Mouse (Mus musculus) embryonic facial prominence, embryonic 10.5 days (tissue): ENCODE results near the gene Atg9a. TPM values are rescaled to one million over a fixed set of nuclear protein-coding genes. Genes with fewer than 3 reads are reported as not detected.

Experiments
- DNase-seq: peaks from one replicate; pipeline ENCODE4 v3.0.0-alpha.2; 2017; ENCODE audit warnings: low spot score
- H3K27ac ChIP-seq: fragments of 300-500 bp; sonication (generic); replicated peaks from 2 replicates; pipeline ENCODE4 v1.5.1; 2016; ENCODE audit warnings: mild to moderate bottlenecking
- H3K27me3 ChIP-seq: fragments of 300-500 bp; sonication (generic); replicated peaks from 2 replicates; pipeline ENCODE4 v1.6.1; 2016; ENCODE audit warnings: low read depth, mild to moderate bottlenecking; ENCODE audit not compliant: poor library complexity, severe bottlenecking
- H3K36me3 ChIP-seq: fragments of 300-500 bp; sonication (generic); replicated peaks from 2 replicates; pipeline ENCODE4 v1.6.1; 2016; ENCODE audit warnings: mild to moderate bottlenecking, moderate library complexity
- H3K4me1 ChIP-seq: fragments of 300-500 bp; sonication (generic); 2 replicates; pipeline ENCODE4 v1.6.1; 2016
- H3K4me3 ChIP-seq: fragments of 300-500 bp; sonication (generic); 2 replicates; pipeline ENCODE4 v1.5.1; 2016; ENCODE audit warnings: mild to moderate bottlenecking, moderate library complexity
- H3K9me3 ChIP-seq: fragments of 300-500 bp; sonication (generic); 2 replicates; pipeline ENCODE4 v1.6.1; 2016; ENCODE audit warnings: mild to moderate bottlenecking
- WGBS: fragments of 180-500 bp; shearing (Covaris S2); methylation state at CpG from one replicate; pipeline ENCODE4 v1.1.7; 2016; 5-methylcytosine and 5-hydroxymethylcytosine counted together
- polyA plus RNA-seq: library from polyadenylated mRNA; unstranded; fragments of >200 nt; fragmentation: Nextera tagmentation; extraction: Ambion mirVana; gene quantifications from 2 replicates; pipeline ENCODE4 v1.2.1, GENCODE M21; 2016

The Atg9a gene
- polyA plus RNA-seq, 1 experiment from 2014 or later = 21.8 TPM

- no peak overlapping the region for H3K27ac ChIP-seq
- peaks cover 64% of the 10 kb centered on the region for H3K36me3 ChIP-seq
- H3K4me1 ChIP-seq = peaks cover 27% of the 10 kb centered on the region
- WGBS = 83% methylated on average over 4 of the region's 4 CpGs
- DNase-seq = no peak
- H3K4me3 ChIP-seq = no peak overlapping the region
- no peaks in the 10 kb centered on the region for H3K9me3 ChIP-seq
- H3K27me3 ChIP-seq = no peaks in the 10 kb centered on the region
Measured at GRCm38 (mm10) chr1:75181377-75181870, 10.6 kb downstream of the Atg9a start.

- Histone ChIP-seq H3K27me3 (no peaks in the 10 kb centered on the region), H3K9me3 (no peaks in the 10 kb centered on the region), H3K4me1 (peaks cover 27% of the 10 kb centered on the region), H3K4me3 (peak overlapping the region; percentile 81), H3K36me3 (peaks cover 64% of the 10 kb centered on the region), H3K27ac (peak overlapping the region; percentile 85)
- WGBS = 38% methylated on average over 7 of the region's 7 CpGs
- DNase-seq = no peak
Measured at GRCm38 (mm10) chr1:75180741-75181140, 11.3 kb downstream of the Atg9a start.

- H3K4me3 ChIP-seq = peak within 1 kb of the TSS; percentile 81
- H3K36me3 ChIP-seq = peaks cover 64% of the 10 kb centered on the region
- peak within 1 kb of the TSS; percentile 85 for H3K27ac ChIP-seq
- H3K27me3 ChIP-seq = no peaks in the 10 kb centered on the region
- WGBS = under 1% methylated on average over 31 of the region's 31 CpGs
- DNase-seq = peak; percentile 94
- no peaks in the 10 kb centered on the region for H3K9me3 ChIP-seq
- H3K4me1 ChIP-seq = peaks cover 27% of the 10 kb centered on the region
Measured at GRCm38 (mm10) chr1:75180105-75180590, 11.8 kb downstream of the Atg9a start, which contains the start of gene Abcb6. TSS of gene Abcb6 (minus strand) at chr1:75180392.

GRCm38 (mm10) chr1:75179334-75180104 lies 12.5 kb downstream of the Atg9a start:
- WGBS = 12% methylated on average over 23 of the region's 23 CpGs
- Histone ChIP-seq H3K4me3 (peak overlapping the region; percentile 81), H3K36me3 (peaks cover 64% of the 10 kb centered on the region), H3K4me1 (peaks cover 27% of the 10 kb centered on the region), H3K9me3 (no peaks in the 10 kb centered on the region), H3K27me3 (no peaks in the 10 kb centered on the region), H3K27ac (peak overlapping the region; percentile 85)
- DNase-seq = no peak

- Histone ChIP-seq H3K36me3 (peaks cover 41% of the 10 kb centered on the region), H3K27ac (peak within 1 kb of the TSS; percentile 88), H3K4me1 (peaks cover 15% of the 10 kb centered on the region), H3K4me3 (peak within 1 kb of the TSS; percentile 79), H3K27me3 (no peaks in the 10 kb centered on the region), H3K9me3 (no peaks in the 10 kb centered on the region)
- under 1% methylated on average over 59 of the region's 59 CpGs for WGBS
- peak; percentile 98 for DNase-seq
Measured at GRCm38 (mm10) chr1:75168472-75169464, 23.2 kb downstream of the Atg9a start, which contains the start of gene Zfand2b. TSS of gene Zfand2b (plus strand) at chr1:75168646.

- Histone ChIP-seq H3K27me3 (no peaks in the 10 kb centered on the region), H3K36me3 (peaks cover 34% of the 10 kb centered on the region), H3K4me3 (peak overlapping the region; percentile 79), H3K9me3 (no peaks in the 10 kb centered on the region), H3K4me1 (peaks cover 15% of the 10 kb centered on the region), H3K27ac (peak overlapping the region; percentile 88)
- 11% methylated on average over 7 of the region's 7 CpGs for WGBS
- DNase-seq = no peak
Measured at GRCm38 (mm10) chr1:75168093-75168471, 23.9 kb downstream of the Atg9a start.

- Histone ChIP-seq H3K4me1 (no peaks in the 10 kb centered on the region), H3K9me3 (no peaks in the 10 kb centered on the region), H3K27ac (no peak overlapping the region), H3K27me3 (no peaks in the 10 kb centered on the region), H3K36me3 (no peaks in the 10 kb centered on the region), H3K4me3 (no peak overlapping the region)
- 84% methylated on average over 4 of the region's 4 CpGs for WGBS
- no peak for DNase-seq
Measured at GRCm38 (mm10) chr1:75160256-75160617, 31.8 kb downstream of the Atg9a start.

- WGBS = 72% methylated on average over 5 of the region's 5 CpGs
Measured at GRCm38 (mm10) chr1:75159540-75160255, 32.3 kb downstream of the Atg9a start.

GRCm38 (mm10) chr1:75158990-75159389 lies 33.0 kb downstream of the Atg9a start:
- Histone ChIP-seq H3K4me3 (no peak overlapping the region), H3K36me3 (no peaks in the 10 kb centered on the region), H3K27me3 (no peaks in the 10 kb centered on the region), H3K27ac (no peak overlapping the region), H3K9me3 (no peaks in the 10 kb centered on the region), H3K4me1 (no peaks in the 10 kb centered on the region)
- DNase-seq = no peak

More at GRCm38 (mm10) chr1:75159540-75160255, 32.3 kb downstream of the Atg9a start:
- Histone ChIP-seq H3K27me3 (no peaks in the 10 kb centered on the region), H3K36me3 (no peaks in the 10 kb centered on the region), H3K27ac (no peak overlapping the region), H3K4me3 (no peak overlapping the region), H3K4me1 (no peaks in the 10 kb centered on the region), H3K9me3 (no peaks in the 10 kb centered on the region)
- no peak for DNase-seq

GRCm38 (mm10) chr1:75155837-75156236 lies 36.2 kb downstream of the Atg9a start:
- no peaks in the 10 kb centered on the region for H3K4me1 ChIP-seq
- H3K27me3 ChIP-seq = no peaks in the 10 kb centered on the region
- H3K4me3 ChIP-seq = no peak overlapping the region
- H3K36me3 ChIP-seq = no peaks in the 10 kb centered on the region
- 69% methylated on average over 3 of the region's 3 CpGs for WGBS
- H3K27ac ChIP-seq = no peak overlapping the region
- H3K9me3 ChIP-seq = no peaks in the 10 kb centered on the region
- no peak for DNase-seq

- DNase-seq = no peak
- peaks cover 57% of the 10 kb centered on the region for H3K36me3 ChIP-seq
- 90% methylated on average over 4 of the region's 4 CpGs for WGBS
Measured at GRCm38 (mm10) chr1:75148727-75149126, 43.3 kb downstream of the Atg9a start.

More at GRCm38 (mm10) chr1:75148727-75149126, 43.3 kb downstream of the Atg9a start:
- H3K27me3 ChIP-seq = no peaks in the 10 kb centered on the region
- peaks cover 9% of the 10 kb centered on the region for H3K4me1 ChIP-seq
- no peak overlapping the region for H3K4me3 ChIP-seq
- no peak overlapping the region for H3K27ac ChIP-seq
- H3K9me3 ChIP-seq = no peaks in the 10 kb centered on the region
